ENCODE assay signal across 8 mouse cellular contexts in the genomic region with DNA sequence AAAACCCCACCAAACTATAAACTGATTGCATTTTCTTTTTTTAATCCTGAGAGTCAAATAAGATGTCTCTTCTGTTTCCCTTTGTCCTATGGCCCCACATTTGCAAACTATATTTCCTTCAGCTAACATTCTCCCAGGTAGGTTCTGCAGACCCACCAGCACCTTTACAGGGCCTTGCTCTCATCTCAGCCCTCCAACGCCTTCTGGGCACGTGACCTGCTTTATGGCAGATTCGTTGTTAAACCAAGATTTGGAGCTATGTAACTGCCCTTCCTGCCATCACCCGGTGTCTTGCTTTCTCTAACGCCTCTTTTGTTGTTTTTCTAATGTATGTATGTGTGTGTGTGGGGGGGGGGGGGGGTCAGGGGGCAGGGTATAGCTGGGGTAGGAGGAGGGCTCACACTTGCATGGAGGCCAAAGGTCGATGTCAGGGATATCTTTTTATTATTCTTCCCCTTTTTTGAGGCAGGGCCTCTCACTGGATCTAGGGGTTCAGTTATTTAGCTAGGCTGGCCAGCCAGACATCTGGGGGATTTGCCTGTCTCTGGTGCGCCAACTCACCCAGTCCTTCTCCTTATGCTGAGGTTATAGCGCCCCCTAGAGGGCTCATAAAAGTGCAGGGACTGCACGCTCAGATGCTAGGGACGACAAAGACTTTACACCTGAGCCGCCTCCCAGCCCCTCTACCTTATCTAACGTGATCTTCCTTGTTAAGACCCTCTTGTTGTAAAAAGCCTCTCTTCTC. TPM values are rescaled to one million over a fixed set of nuclear protein-coding genes. Genes with fewer than 3 reads are reported as not detected.
DNase-seq lines count a peak whose midpoint lies in the region; ATAC-seq lines count a peak whose summit lies in the region.

No protein-coding gene starts in this region.

- WGBS in kidney, embryonic 14.5 days: 55% methylated on average over 12 of the region's 12 CpGs
- 46% methylated on average over 12 of the region's 12 CpGs for WGBS in heart, embryonic 16.5 days

- DNase-seq in kidney, adult 11 months: no peak
- peak; percentile 63 for DNase-seq in embryo, embryonic 10 days (ENCODE audit: low spot score)
- DNase-seq in left cerebral cortex, postnatal 14 days (ENCODE audit: low spot score in 2 of 2): peak; percentile 65 to 80
- DNase-seq in spleen, adult 12 weeks (ENCODE audit: low spot score): peak; percentile 53
- DNase-seq in cerebellum, adult 18-20 months: no peak

- H3K36me3 ChIP-seq in kidney, embryonic 14.5 days (ENCODE audit: control insufficient read depth, insufficient read depth, low read length): no peaks in the 10 kb centered on the region
- H3K36me3 ChIP-seq in heart, embryonic 16.5 days (ENCODE audit: control insufficient read depth, insufficient read depth): no peaks in the 10 kb centered on the region
- H3K36me3 ChIP-seq in megakaryocyte, embryonic 14.5 days (replicated peaks; ENCODE audit: low read length): peaks cover 10% of the 10 kb centered on the region

- H3K9me3 ChIP-seq in kidney, embryonic 14.5 days (ENCODE audit: control insufficient read depth, low read length): no peaks in the 10 kb centered on the region
- no peaks in the 10 kb centered on the region for H3K9me3 ChIP-seq in heart, embryonic 16.5 days (replicated peaks; ENCODE audit: control insufficient read depth, low read length)
- H3K9me3 ChIP-seq in megakaryocyte, embryonic 14.5 days: no peaks in the 10 kb centered on the region

- H3K4me2 ChIP-seq in kidney, embryonic 14.5 days (replicated peaks; ENCODE audit: low read depth, low read length): peak overlapping the region; percentile 31; the same call in 1 of the 2 replicates
- H3K4me2 ChIP-seq in heart, embryonic 16.5 days (ENCODE audit: low read depth, low read length): peak overlapping the region; percentile 57

- intact Hi-C loops in left cerebral cortex, postnatal 14 days (cut with DNase I): no loop called here

- no peaks in the 10 kb centered on the region for H3K4me1 ChIP-seq in kidney, embryonic 14.5 days (ENCODE audit: control insufficient read depth, insufficient read depth, low read length)
- peaks cover 11% of the 10 kb centered on the region for H3K4me1 ChIP-seq in heart, embryonic 16.5 days (ENCODE audit: control insufficient read depth, insufficient read depth, low read length)
- H3K4me1 ChIP-seq in megakaryocyte, embryonic 14.5 days: peaks cover 73% of the 10 kb centered on the region

- no peak overlapping the region for H3K9ac ChIP-seq in kidney, embryonic 14.5 days (ENCODE audit: low read depth, low read length)
- H3K9ac ChIP-seq in heart, embryonic 16.5 days (ENCODE audit: low read length): no peak overlapping the region

- no peaks in the 10 kb centered on the region for H3K27me3 ChIP-seq in kidney, embryonic 14.5 days (ENCODE audit: control insufficient read depth, insufficient read depth, low read length)
- no peaks in the 10 kb centered on the region for H3K27me3 ChIP-seq in heart, embryonic 16.5 days (ENCODE audit: control insufficient read depth, insufficient read depth, low read length)
- no peaks in the 10 kb centered on the region for H3K27me3 ChIP-seq in megakaryocyte, embryonic 14.5 days (replicated peaks)

- no peak overlapping the region for H3K27ac ChIP-seq in kidney, embryonic 14.5 days (ENCODE audit: low read depth, low read length)
- H3K27ac ChIP-seq in heart, embryonic 16.5 days (ENCODE audit: low read length): no peak overlapping the region

- ATAC-seq in kidney, embryonic 14.5 days (ENCODE audit: low FRiP score, low TSS enrichment): no peak
- ATAC-seq in heart, embryonic 16.5 days (replicated peaks; ENCODE audit: extremely low read depth, insufficient read depth, low FRiP score): peak; percentile 35

- H3K4me3 ChIP-seq in kidney, embryonic 14.5 days (ENCODE audit: low read length): peak overlapping the region; percentile 7; the same call in 1 of the 2 replicates
- H3K4me3 ChIP-seq in heart, embryonic 16.5 days (ENCODE audit: low read length): peak overlapping the region; percentile 26
- H3K4me3 ChIP-seq in megakaryocyte, embryonic 14.5 days (replicated peaks): peak overlapping the region; percentile 90

RNA-seq across cellular contexts. Expression of a gene that starts 28.3 kb away (rescaled TPM):
- 0.40 and 0.60 TPM in 2 replicates for polyA plus RNA-seq in kidney, embryonic 14.5 days (2014; fragmentation: Nextera tagmentation; extraction: Ambion mirVana)
- polyA plus RNA-seq in heart, embryonic 16.5 days (2015; fragmentation: Nextera tagmentation; extraction: Ambion mirVana): 0.62 and 0.87 TPM in 2 replicates
- 1 to 10 TPM; 2.9 to 3.3 TPM for total RNA-seq in left cerebral cortex, postnatal 14 days (2021)
- polyA plus RNA-seq in megakaryocyte, embryonic 14.5 days (2012; ENCODE audit: insufficient read depth, low replicate concordance): 1.5 TPM in 2 replicates

Comparison
In these comparisons a context has a peak if more than half of its experiments do, and no peak if none do; other contexts are left out.
1. H3K4me3 ChIP-seq: peak in every context shown above with its lines; median percentile 90 in megakaryocyte, embryonic 14.5 days; 26 in heart, embryonic 16.5 days; 7 in kidney, embryonic 14.5 days.
2. DNase-seq: peak in embryo, embryonic 10 days (single experiment), left cerebral cortex, postnatal 14 days (2 of 2) and spleen, adult 12 weeks (single experiment); none in kidney, adult 11 months (single experiment) and cerebellum, adult 18-20 months (0 of 2).